Mouse (Mus musculus) urinary bladder, postnatal 14 days (tissue): ENCODE results near the gene Itgb6.

Experiments
- DNase-seq: peaks from one replicate; pipeline ENCODE4 v3.0.0; 2021; ENCODE audit warnings: low spot score

The Itgb6 gene

DNA sequence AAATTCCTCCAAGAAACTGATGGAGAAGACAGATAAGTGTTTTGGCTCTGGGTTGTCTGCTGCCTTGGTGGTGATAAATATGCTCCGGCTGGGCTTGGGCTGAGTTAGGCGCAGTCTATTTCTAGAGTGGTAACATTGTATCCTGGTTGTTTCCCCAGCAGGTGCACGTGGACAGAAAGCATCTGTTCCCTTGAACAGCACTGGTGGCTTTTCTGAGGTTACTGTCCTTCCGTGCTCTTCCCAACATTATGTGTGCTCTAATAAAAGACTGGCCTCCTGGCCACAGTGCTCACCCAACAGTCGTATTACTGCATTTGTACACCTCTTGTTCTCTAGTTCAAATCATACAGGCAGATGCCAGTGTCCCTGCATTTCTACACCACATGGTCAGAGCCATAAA lies 9.6 kb downstream of the Itgb6 start:
- DNase-seq: no peak

DNA sequence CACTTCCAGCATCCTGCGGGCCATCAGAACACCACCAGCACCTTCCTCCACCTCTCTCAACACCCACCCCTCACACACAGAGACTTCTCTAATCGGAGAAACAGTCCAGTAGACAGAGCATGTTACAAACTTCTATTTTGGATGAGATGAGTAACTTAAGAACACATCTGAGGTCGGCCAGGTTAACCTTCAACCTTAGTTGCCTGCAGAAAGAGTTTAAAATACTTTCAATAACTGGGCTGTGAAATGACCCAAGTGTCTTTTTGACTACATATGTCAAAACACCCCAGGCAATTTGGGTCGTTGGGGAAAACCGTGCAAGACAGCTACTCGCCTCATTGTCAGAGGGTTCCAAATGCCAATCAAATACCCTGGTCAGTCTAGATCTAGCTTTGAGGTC lies 10.0 kb downstream of the Itgb6 start:
- DNase-seq: no peak

DNA sequence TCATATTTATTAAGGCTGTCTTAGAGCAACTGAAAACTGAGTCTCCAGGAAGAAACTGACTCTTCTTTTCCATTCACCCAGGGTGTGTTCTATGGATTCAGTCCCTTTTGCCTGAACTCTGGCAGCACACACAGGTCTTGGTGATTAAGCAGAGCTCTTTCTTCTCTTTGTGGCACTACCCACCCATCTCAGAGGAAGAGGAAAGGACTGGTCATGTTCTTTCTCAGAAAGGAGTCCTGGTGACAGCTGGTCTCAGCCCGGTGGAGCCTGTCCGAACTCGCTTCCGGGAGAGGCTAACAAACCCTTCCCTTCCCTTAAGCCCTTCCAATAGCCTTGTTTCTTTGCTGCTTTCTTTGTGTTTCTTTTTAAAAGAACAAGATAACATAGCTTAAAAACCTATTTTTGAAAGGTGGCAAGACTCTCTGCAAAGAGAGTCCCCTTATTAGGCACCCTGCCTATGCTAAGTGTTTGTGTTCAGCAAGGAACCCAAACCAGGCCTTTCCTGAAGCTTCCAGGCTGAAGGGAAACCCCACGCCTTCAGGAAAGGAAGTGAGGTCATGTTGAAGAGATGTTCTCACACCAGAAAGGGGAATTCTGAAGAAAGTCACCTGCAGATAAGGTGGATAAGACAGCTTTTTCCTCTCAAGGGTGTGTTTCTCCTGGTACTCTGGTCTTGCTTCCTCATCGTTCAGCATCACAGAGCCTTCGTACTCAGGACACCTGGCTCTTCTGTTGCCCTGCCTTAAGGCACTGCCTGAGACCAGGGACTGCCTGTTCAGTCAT lies 11.2 kb downstream of the Itgb6 start:
- no peak for DNase-seq

DNA sequence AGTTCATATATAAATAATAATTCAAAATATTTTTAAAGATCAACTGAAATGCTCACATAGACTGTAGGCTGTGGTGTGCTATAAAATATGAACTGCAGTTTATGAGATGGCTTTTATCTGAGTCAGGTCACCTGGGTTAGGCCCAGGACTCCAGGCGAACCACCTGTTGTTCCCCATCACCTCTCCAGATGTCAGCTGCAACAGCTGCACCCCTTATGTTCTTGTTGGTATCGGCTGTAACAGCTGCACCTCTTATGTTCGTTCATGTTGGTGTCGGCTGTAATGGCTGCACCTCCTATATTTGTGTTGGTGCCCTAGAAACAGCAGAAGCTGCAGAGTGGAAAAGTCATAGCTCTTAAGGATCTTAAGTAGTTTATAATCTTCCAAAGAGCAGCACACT lies 12.1 kb downstream of the Itgb6 start:
- DNase-seq: no peak

DNA sequence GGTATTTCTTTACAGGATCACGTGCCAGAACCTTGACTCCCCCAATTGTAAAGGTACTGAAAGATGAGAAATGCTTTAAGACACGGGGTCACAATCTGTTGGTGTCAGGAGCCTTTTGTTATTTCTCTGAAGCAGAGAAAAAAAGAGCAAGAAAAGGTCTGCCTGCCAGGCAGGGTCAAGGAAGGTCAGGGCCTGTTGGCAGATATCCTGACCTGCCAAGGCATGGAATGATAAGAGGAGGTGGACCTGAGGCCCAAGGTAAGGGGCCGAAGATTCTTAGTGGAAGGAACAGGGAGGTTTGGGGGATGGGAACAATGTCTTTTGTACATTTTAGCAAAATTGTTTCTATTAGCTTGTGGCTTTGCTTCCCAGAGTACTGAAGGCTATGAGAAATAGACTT lies 13.8 kb downstream of the Itgb6 start:
- no peak for DNase-seq

DNA sequence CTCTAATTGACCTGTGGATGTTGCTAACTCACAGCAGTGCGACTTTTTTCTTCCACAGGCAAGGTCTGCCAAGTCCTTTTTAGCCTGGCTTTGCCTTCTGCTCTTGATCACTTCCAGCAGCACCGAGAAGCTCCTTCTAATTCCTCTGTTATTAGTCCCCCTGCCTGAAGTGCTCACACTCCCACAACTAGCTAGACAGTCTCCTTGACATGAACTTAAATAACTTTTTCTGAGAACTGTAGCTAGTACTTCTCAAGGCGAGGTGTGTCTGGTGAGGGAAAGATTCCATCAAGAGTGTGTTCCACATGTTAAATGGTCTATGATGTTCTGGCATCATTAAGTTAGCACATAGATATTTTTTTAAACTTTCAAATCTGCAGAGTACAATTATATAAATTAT lies 15.6 kb downstream of the Itgb6 start:
- DNase-seq: peak; percentile 1

DNA sequence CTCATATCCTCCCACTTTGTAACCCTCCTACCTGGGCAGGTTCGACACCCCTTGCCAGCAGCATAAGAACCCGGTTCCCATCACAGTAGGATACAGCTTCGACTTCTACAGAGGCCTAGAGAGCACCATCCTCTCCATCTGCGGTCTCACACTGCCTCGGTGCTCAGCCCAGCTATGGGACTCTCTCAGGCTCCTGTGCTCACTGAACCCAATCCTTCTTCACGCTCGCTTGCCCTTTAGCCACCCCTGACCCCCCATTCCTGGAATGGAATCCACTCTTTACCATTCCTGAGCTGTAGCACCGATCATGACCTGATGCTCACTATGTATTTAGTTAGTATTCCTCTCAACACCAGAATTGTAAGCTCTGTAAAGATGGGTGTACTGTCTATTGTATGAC lies 17.0 kb downstream of the Itgb6 start:
- DNase-seq: no peak

DNA sequence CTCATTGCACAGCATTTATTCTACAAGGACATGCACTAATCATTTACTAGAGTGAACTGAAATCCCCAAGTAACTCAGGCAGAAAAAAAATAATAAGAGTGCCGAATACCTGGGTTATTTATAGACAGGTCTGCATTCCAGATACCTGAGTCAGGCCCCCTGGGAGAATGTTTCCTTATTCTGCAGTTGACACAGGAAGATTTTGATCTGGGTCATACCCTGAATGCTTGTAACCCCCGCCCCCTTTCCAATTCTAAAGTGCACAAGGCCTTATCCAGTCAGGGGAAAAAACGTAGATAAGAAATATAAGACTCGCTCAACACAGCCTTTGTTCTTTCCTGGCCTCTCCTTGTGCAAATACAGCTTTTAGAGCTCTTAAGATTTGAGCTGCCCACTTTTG lies 19.1 kb downstream of the Itgb6 start:
- DNase-seq: peak; percentile 81

DNA sequence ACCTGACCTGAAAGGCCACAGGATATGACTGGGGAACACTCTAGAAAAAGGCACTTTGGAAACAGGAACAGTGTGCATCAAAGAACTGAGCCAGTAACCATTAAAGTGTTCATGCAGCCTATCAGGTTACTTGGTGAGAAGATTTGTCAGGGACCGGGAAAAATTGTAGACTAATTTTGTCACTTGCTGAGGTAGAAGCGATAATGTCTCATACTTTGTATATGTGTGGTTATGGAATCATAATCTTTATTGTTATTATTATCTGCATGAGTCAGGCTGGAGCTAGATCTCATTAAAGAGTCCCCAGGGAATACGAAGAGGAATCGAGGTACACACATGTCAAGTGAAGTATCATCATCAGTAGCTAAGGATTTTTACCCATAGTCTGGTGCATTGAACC lies 21.5 kb downstream of the Itgb6 start:
- no peak for DNase-seq

DNA sequence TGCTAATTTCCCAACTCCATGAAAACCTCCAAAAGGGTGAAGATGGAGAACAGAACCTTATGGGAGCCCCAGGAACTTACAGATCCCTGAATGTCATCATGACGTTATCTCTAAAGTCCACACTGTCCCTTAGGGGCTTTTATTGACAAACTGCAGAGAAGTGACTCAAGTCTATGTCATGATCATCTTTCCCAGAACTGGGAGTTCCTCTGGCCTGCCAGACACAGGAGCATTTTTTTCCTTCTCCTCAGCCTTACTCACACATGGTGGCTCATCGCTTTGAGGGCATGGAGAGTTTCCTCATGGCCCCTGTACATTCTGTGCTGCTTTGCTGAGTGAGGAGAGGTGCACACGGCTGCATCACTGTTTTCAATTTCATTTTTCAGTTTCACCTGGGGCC lies 22.4 kb downstream of the Itgb6 start:
- no peak for DNase-seq

DNA sequence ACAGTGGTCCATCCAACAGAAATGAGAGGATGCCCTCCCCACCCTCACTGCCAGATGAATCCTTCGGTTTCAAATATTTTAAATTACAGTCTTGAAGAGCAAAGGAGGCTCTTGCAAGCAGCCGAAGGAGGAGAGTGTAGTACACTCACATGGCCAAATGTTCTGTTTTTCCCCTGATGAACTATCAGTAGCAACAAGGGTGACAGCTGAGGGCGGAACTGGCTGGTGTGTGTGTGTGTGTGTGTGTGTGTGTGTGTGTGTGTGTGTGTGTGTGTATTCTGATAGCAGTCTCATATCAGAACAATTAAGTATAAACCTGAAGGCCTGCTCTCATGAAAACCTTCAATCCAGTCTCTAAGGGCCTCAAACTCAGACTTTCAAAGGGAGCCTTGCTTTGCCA lies 22.9 kb downstream of the Itgb6 start:
- no peak for DNase-seq

DNA sequence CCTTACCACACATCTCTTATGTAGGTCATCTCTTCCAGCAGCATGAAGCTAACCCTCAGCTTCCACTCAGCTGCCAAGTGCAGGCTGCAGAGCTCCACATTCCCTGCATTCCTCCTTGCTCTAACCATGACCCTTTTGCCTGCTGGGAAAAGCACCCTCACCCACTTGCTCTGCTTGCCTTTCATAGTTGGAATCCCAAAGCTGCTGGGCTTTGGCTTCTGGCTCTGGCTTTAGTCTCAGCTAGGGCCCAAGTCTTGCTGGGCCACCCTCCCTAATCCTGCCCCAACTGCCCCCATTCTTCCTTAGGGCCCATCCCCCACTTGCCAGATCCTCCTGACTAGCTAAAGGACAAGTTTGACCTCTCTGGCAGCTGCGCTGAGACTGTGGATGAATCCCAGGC lies 24.3 kb downstream of the Itgb6 start:
- DNase-seq: no peak

DNA sequence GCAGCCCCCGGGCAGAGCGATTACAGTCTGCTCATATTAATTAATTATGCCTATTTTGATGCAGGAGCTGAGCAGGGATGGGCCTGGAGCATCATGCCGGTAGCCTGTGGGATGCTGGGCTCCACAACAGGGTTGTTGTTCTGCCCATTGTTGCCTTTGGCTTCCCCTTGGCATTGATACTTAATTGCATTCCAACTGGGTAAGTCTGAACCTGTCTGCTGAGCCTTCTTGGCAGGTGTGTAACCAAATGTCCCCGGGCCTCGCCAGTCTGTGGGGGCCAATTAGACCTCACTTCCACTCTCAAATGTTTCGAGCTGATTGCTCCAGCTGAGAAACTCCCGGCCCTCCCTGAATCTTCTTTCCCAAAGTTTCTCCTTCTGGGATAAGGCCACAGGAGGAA lies 24.9 kb downstream of the Itgb6 start:
- DNase-seq: no peak

DNA sequence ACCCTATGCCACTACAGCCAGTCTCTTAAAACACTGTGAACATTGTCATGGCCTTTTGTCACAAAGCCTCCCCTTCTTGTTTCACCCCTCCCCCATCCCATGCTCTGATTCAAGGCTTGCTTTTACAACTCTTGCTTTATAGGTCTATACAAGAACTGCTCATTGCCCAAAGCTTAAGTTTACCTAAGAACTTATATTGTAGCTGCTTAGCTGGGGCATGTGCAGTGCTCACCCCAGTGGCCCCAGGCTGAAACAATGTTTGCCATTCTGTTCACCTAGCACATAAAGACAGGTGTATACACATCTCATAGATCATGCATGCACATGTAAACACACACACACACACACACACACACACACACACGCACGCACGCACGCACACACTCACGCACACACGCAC lies 25.9 kb downstream of the Itgb6 start:
- no peak for DNase-seq

DNA sequence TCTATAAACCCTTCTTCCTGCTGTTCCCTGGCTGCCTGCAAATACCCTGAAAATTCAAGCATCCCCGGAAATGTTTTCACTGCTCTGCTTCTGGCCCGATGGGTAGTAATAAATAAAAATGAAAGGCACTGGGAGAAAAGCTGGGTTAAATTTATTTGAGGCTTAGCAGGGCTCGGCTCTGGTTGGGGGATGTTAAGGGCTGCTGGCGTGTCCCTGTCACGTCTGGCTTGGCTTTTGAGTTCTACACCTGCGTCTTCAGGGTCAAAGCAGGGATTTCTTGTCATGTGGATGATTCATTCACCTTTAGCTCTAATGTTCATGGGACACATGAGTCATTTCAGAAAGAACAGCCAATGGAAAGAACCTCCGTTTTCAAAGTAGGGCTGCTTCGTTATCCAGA lies 26.7 kb downstream of the Itgb6 start:
- no peak for DNase-seq

DNA sequence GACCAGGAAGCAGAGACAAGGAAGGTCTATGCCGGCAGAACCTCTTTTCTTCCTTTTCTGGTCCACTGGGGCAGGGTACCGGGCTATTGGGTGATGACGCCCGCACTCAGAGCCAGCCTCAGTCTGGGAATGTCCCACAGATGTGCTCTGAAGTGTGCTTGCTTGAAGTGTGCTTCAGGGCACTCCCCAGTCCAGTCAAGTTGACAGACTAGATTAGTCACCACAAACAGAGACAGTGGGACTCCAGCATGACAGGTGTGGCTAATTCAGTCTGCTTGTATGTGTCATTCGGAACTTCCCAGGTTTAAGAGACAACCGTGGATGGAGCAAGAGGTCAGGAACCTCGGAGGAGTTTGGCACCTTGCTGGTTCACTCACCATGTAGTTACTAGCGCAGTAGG lies 27.9 kb downstream of the Itgb6 start:
- DNase-seq: no peak

DNA sequence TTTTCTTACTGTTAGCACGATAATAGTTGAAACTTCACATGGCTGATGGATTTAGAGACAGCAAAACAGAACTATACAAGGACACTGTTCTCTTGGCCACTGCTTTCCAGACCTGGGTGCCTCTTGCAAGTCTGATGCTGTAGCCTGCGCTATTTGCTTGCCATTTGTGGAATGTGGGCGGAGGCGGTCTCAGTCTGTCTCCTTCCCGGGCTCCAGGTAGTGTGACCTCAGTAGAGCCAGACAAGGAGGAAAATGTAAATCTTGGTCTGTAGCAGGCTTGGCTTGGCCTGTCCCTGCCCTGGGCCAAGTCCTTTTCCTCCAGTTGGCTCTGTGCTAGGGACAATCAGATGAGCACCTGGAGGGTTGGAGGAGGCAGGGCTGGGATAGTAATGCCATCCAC lies 30.2 kb downstream of the Itgb6 start:
- DNase-seq: no peak

DNA sequence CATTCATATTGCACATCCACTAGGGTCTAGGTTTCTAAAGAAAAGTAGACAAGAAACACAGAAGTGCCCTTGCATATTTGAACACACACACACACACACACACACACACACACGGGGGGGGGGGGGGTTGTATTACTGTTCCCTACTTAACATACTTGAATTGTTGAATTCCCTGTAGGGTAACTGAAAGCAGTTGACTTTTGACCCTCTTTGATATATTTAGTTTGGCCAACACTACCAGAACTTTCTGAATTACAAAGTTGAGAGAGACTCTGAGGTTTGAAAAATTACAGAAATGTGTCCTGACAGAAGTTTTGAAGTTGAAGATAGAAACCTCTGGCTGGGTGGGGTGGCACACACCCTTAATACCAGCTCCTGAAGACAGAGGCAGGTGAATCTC lies 32.2 kb downstream of the Itgb6 start:
- no peak for DNase-seq

DNA sequence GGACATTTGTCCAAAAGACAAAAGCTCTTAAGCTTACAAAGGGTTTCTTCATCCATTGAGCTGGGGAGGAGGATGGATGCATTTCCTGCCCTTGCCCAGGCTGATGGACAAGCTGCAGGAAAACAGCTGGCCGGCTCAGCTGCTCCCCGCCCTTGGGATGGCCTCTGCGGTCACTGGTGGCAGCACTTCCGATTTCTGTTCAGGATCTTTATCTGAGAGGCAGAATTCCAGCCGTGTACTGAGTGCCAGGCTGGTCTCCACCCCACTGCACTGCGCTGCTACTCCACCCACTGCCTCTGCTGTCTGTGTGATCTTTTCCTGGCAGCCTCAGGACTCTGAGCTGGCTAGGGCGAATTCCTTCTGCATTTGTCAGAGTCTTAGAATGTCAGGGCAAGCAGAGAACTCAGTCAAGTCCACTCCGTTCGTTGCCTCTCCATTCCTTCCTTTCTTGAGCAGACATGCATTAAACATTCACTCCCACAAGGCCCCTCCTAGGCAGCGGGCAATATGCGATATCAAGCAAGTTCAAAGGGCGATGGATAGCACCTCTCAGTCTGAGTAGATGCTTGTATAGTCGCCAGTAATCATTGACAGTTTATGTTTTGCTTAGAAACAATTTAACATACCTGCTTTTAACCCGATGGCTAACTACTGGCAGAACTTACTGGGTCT lies 33.4 kb downstream of the Itgb6 start:
- DNase-seq: peak; percentile 82

DNA sequence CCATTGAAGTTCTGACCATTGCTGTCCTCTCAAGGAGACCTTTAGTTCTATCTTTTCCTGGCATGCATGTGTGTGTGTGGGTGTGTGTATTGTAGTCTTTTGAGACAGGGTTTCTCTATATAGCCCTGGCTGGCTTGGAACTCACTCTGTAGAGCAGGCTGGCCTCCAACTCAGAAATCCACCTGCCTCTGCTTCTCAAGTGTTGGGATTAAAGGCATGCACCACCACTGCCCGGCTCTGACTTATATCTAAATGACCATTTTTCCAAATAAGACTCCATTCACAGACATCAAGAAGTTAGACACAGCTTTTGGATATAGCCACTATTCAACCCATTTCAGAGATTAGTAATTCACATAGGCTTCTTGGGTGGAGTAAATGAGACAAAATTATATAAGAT lies 34.3 kb downstream of the Itgb6 start:
- DNase-seq: no peak

DNA sequence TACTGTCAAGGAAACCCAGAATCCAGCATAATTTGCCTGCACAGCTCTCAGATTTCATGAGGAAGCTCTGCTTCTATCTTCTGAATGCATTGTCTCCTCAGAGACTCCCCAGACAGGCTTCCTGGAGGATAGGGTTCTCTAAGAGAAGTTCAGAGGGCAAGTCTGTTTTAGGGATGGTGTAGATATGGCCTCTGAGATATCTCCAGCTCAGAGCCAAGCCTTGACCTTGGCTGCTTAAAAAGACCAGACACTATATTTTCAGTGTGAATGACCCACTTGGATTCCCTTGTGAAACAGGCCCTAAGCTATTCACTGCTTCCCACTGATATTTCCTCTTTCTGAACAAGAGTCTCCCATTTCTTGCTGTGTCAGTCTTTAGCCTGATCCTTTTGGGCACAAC lies 36.5 kb downstream of the Itgb6 start:
- DNase-seq: no peak

DNA sequence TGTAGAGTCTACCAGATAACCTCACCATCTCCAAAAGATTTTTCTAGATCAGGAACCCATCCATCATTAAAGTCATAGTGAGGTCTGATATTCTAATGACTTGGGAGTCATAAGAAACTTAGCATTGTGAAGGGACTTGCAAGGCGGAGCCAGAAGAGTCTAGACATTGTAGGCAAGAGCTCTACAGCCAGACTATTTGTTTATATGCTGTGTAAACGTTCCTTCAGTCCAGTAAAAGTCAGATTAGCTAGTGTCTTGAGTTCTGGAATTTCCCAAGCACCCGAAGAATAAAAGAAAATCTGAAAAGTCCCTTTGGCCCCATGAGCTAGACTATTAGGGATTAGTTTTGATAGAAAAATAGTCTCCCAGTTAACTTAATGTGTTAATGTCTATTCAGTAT lies 38.3 kb downstream of the Itgb6 start:
- DNase-seq: no peak

DNA sequence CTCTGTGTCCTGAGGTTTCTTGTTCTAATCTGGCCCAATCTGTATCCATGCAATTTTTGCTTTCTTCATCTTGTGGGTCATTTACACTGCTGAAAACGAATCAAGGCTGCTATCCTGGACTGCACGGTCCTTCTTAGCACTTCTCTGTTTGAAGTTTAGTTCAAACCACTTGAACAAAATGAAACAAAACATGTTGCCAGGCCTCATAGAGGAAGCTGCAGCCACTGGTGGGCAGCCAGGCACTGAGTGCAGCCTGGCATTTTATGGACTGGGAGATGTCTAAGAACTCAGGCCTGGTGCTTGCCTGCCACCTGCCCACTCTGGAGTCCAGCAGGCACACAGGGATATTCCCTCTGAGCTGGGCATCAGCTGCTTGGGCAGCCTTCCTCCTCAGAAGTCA lies 39.9 kb downstream of the Itgb6 start:
- no peak for DNase-seq

DNA sequence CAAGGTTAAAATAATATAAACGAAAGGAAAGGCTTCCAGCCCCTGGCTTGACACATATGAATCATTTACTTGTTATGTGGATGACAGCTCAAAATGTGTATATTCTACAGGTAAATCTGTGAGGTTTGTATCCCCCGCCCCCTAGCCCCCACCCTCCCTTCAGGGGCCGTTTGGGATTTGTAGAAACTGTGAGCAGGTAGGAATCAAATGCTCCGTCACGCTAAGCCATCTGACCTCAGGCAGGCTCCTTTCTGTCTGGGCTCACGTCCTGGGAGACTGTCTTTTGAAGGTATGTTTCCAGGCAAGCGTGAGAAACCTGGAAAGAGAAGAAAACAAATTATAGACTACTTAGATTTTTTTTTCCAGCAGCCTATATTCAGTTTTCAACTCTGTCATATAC lies 48.0 kb downstream of the Itgb6 start:
- DNase-seq: no peak
